Mouse (Mus musculus): ENCODE results near the gene Lhx5.

DNA sequence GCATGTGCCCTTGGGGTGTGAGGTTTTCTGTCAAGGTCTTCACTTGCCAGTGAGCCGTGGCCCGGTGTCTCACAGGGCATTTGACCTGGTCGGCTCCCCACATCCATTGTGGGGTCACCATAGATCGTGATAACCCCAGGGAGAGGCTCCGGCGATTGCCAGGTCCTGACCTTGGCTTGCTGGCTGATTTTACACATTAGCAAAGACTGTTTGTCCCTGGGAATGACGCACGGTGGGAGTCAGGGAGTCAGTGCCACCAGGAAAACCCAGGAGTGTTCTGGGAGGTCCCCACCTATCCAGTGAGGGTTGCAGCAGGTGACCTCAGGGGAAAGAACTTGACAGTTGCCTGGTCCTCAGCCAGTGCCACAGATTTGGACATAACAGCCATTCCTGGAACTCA lies 41.3 kb downstream of the Lhx5 start, which contains the start of gene Sdsl:
- TF ChIP-seq CTCF (IDR thresholded peaks at IDR 0.05; ENCODE audit: low read depth) (no peak), EP300 (IDR thresholded peaks at IDR 0.05; ENCODE audit: low read depth) (no peak)

All from heart, postnatal 0 days (tissue).